26 mouse cellular contexts compared by ENCODE assay signal in the genomic region with DNA sequence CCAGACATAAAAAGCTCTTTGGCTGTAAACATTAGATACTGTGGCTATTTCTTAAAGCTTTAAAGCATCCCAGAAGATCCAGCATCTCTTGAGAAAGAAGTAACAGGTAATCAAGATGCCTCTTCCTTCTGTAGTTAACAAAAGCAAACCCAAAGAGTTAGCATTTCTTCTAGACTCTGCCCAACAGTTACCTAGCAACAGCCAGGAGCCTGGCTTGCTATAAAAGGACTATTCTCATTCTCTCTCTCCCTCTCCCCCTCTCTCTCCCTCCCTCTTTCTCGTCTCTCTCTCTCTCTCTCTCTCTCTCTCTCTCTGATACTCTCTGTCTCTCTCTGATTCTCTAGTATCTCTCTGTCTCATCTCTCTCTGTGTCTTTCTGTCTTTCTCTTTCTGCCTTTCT.
A peak's percentile ranks its signal among the peaks of the same experiment; 100 is the strongest.
DNase-seq lines count a peak whose midpoint lies in the region; ATAC-seq and TF ChIP-seq lines count a peak whose summit lies in the region.
"Had no signal": no experiment of that assay in that cellular context is flagged by ENCODE, and none has a peak within 500 bp of the region (broad histone marks: within the 10 kb centered on the region; RNA-seq: fewer than 3 reads in every experiment).

No protein-coding gene starts in this region.

- DNase-seq in layer of hippocampus, adult 2 months (ENCODE audit: low spot score in 2 of 2): peak in 1 of 2 experiments; percentile 55
- DNase-seq in layer of hippocampus, postnatal 25 days (ENCODE audit: extremely low spot score in 1 of 2, low spot score in 1 of 2): no peak
- DNase-seq in R1 (ENCODE audit: low read depth, low spot score): peak; percentile 11
- peak; percentile 73 for DNase-seq in brain, adult 2 months (ENCODE audit: low read depth, low spot score)
- no peak for DNase-seq in spleen, postnatal 4 days (ENCODE audit: low spot score in 2 of 2)
- DNase-seq: adrenal gland, adult 8-10 months; adrenal gland, postnatal 25 days; cerebellum, adult 18-20 months; cerebellum, adult 9-10 months; cerebellum, postnatal 14 days; gastrocnemius, adult 2 months; gastrocnemius, postnatal 36 days; heart, adult 2 months; heart, postnatal 14 days; heart, postnatal 4 days had no signal

- peak overlapping the region; percentile 73 for H3K27ac ChIP-seq in layer of hippocampus, adult 2 months
- no peak overlapping the region for H3K27ac ChIP-seq in midbrain, embryonic 15.5 days
- no peak overlapping the region for H3K27ac ChIP-seq in midbrain, embryonic 13.5 days
- H3K27ac ChIP-seq: forebrain, embryonic 10.5 days; gastrocnemius, adult 2 months; heart, adult 2 months; heart, embryonic 10.5 days; heart, embryonic 13.5 days; hindbrain, embryonic 14.5 days; hindbrain, postnatal 0 days had no signal

- peak; percentile 75; the same call in 1 of the 2 replicates for ATAC-seq in midbrain, embryonic 15.5 days (replicated peaks)
- no peak for ATAC-seq in midbrain, embryonic 13.5 days
- ATAC-seq: activated CD4-positive, CD25-positive, alpha-beta regulatory T cell, adult 4 months; CD4-positive, CD25-positive, alpha-beta regulatory T cell, adult 4 months; forebrain, embryonic 14.5 days; hindbrain, postnatal 0 days; inflammation-experienced regulatory T-cells, adult 6 months had no signal

- 11% methylated on average over 1 of the region's 1 CpGs for WGBS in midbrain, embryonic 15.5 days
- 14% methylated on average over 1 of the region's 1 CpGs for WGBS in midbrain, embryonic 13.5 days

- H3K27me3 ChIP-seq in midbrain, embryonic 15.5 days (replicated peaks): no peaks in the 10 kb centered on the region
- H3K27me3 ChIP-seq in midbrain, embryonic 13.5 days: no peaks in the 10 kb centered on the region
- H3K27me3 ChIP-seq: heart, embryonic 13.5 days had no signal

- H3K9ac ChIP-seq in midbrain, embryonic 15.5 days: no peak overlapping the region
- no peak overlapping the region for H3K9ac ChIP-seq in midbrain, embryonic 13.5 days (replicated peaks)
- H3K9ac ChIP-seq: heart, embryonic 13.5 days; hindbrain, embryonic 14.5 days had no signal

- H3K4me3 ChIP-seq in layer of hippocampus, adult 2 months: no peak overlapping the region
- H3K4me3 ChIP-seq in midbrain, embryonic 15.5 days: no peak overlapping the region
- no peak overlapping the region for H3K4me3 ChIP-seq in midbrain, embryonic 13.5 days (replicated peaks)
- H3K4me3 ChIP-seq: forebrain, embryonic 10.5 days; gastrocnemius, adult 2 months; heart, adult 2 months; heart, embryonic 10.5 days; heart, embryonic 13.5 days had no signal

- H3K4me2 ChIP-seq in midbrain, embryonic 15.5 days: no peak overlapping the region
- H3K4me2 ChIP-seq in midbrain, embryonic 13.5 days (replicated peaks): no peak overlapping the region
- H3K4me2 ChIP-seq: heart, embryonic 13.5 days; hindbrain, embryonic 14.5 days had no signal

- H3K4me1 ChIP-seq in midbrain, embryonic 15.5 days: no peaks in the 10 kb centered on the region
- no peaks in the 10 kb centered on the region for H3K4me1 ChIP-seq in midbrain, embryonic 13.5 days (replicated peaks)
- H3K4me1 ChIP-seq: forebrain, embryonic 10.5 days; heart, embryonic 10.5 days; heart, embryonic 13.5 days had no signal

- H3K36me3 ChIP-seq in midbrain, embryonic 15.5 days (replicated peaks): no peaks in the 10 kb centered on the region
- H3K36me3 ChIP-seq in midbrain, embryonic 13.5 days: no peaks in the 10 kb centered on the region
- H3K36me3 ChIP-seq: forebrain, embryonic 10.5 days; heart, embryonic 10.5 days; heart, embryonic 13.5 days had no signal

- H3K9me3 ChIP-seq in midbrain, embryonic 15.5 days: no peaks in the 10 kb centered on the region
- no peaks in the 10 kb centered on the region for H3K9me3 ChIP-seq in midbrain, embryonic 13.5 days
- H3K9me3 ChIP-seq: forebrain, embryonic 10.5 days; heart, embryonic 10.5 days; heart, embryonic 13.5 days had no signal

- TF ChIP-seq CTCF in layer of hippocampus, adult 2 months (conservative IDR thresholded peaks at IDR 0.05): no peak

Comparison
In these comparisons a context has a peak if more than half of its experiments do, and no peak if none do; other contexts are left out.
1. DNase-seq: peak in R1 (single experiment) and brain, adult 2 months (single experiment); none in layer of hippocampus, postnatal 25 days (0 of 2) and spleen, postnatal 4 days (0 of 2).